Mouse (Mus musculus) megakaryocyte-erythroid progenitor cell, adult 5-6 weeks (primary cell): ENCODE data around the gene Vmn2r24. TPM values are rescaled to one million over a fixed set of nuclear protein-coding genes. Genes with fewer than 3 reads are reported as not detected.
"Not testable (repeated sequence)": the region's sequence is repeated elsewhere in the genome, so short reads cannot be mapped to it uniquely, and the experiment has no call there.

ENCODE experiments used
- ATAC-seq: replicated peaks from 2 replicates; pipeline ENCODE4 v1.8.0; 2016; ENCODE audit warnings: mild to moderate bottlenecking, inconsistent platforms; ENCODE audit not compliant: severe bottlenecking, poor library complexity, low FRiP score, low TSS enrichment
- total RNA-seq, 2 experiments: library from RNA; stranded (forward) in 1 of 2; stranded (reverse) in 1 of 2; fragments of 200-1000, 215-1000 nt in 1 of 2; fragments of >200 nt in 1 of 2; fragmentation: Nextera tagmentation in 1 of 2; gene quantifications; 2 replicates each; pipeline ENCODE4 v1.2.3; 2014 to 2017

Gene Vmn2r24
- total RNA-seq (2014; fragmentation: Nextera tagmentation) (not detected in 2 replicates), total RNA-seq (2017) (not detected in 2 replicates)

DNA sequence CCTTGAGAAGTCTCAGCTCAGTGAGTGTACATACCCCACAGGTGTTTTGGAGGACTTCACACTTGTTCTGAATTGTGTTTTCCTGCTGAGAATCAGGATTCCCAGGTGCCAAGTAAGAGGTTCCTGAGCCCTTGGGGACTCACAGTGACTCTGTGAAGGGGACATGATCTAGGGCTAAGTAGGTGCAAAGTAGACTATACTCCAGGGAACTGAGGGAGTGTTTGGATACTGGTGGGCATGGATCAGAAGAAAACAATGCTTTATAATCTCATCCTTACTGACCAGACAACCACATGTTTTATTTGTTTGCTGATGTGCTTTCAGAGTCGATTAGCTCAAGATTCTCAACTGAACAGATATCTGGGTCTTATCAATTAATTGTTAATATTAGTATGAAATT lies at the start of gene Vmn2r24:
Vmn2r24 (plus strand) TSS at position 301 of the 400 bp plus-strand sequence.
- no peak for ATAC-seq

DNA sequence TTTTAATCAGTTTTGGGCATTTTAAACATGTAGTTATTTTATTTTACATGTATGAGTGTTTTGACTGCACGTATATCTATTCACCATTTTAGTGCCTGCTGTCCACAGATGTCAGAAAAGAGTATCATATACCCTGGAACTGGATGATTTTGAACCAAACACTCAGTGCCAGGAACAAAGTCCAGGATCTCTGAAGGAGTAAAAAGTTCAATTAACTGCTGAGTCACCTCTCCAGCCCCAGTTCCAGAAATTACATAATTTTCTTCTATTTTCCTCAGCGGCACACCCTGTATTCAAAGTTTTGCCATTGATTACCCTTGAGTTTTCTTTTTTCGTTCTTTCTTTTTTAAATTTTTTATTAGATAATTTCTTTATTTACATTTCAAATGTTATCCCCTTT lies 8.6 kb upstream of the Vmn2r24 start:
- no peak for ATAC-seq

DNA sequence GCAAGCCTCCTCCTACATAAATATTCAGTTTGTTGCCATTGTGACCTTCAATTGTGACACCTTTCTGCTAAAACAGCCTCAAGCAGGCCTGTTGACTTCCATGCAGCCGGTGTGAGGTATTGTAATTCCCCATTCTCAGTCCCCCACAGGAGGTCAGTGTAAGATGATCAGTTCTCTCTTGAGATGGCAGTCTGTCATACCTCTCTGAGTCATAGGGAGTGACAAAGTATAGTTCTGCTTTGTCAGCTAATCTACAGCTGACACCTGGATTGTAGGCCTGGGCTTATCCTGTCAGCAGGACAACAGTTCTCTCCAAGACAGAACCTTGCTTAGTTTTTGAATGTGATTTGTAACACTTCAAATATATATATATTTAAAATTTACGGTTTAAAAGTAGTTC lies 6.2 kb downstream of the Vmn2r24 start:
- no peak for ATAC-seq

DNA sequence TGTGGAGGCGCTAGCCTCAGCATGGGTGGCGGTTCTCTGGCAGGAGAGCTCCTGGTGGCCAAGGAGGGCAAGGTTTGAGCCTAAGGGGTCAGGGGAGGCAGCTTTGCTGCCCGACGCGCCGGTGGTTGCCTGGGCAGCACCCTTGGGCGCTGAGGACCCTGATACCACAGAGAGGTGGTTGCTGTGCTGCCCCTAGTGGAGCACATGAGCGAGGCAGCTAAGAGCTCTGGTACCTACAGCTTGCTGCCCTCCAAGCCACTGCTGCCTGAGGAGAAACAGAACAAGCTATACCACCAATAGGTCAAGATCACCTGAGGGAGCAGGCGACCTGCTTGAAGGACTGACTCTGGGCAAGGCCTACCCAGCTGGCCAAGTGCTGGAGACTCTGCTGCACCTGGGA lies 15.1 kb downstream of the Vmn2r24 start:
- ATAC-seq, result 0 out of 2 replicates have a peak, but pooled peaks have one; percentile 44

DNA sequence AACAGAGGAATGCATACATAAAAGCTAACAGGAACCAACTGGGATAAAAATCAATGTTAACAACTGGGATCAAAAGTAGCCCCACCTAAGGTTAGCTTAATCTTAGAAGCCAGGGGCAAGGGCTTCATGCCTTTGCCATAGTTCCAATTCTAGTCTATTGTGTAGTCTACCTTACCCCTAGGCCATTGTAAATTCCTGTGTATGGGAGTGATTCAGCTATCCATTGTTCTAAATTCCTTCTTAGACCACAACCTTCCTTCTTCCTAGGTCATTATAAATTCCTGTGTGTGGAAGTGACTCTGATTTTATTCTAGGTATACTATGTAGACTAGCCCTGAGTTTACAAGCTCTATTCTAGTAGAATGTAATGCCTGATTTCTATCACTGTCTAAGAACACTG lies 31.6 kb downstream of the Vmn2r24 start:
- ATAC-seq, result not testable (repeated sequence)

DNA sequence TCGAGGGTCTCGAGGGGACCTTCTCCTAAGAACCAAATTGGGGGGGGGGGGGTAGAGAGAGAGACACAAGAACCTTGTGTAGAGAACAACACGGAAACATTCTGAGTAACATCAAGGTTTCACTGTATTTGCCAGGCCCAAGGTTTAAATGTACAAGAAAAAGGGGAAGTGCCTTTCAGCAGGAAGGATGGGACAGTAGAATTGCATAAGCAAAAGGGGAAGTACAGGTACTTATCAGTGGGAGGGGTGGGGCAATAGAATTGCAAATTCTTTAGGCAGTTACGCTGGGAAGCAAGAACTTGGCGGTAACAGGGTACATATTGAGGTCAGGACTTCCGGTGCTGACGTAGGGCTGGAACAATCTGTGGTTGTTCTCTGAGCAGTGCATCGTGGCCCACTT lies 41.3 kb downstream of the Vmn2r24 start:
- ATAC-seq, result no peak

DNA sequence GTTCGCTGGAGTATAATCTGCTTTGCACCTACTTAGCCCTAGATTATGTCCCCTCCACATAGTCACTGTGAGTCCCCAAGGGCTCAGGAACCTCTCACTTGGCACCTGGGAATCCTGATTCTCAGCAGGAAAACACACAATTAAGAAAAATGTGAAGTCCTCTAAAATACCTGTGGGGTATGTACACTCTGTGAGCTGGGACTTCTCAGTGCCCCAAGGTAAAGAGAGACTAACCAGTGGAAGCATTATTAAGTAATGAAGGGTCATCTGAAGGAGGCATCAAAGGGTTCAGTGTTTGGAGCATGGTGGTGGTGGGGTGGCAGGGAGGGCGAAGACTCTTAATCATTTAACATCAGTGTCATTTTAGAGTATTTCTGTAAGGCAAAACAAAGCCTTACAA lies 74.7 kb downstream of the Vmn2r24 start, which contains the start of gene Vmn2r25:
Vmn2r25 (minus strand) TSS at position 101 of the 400 bp plus-strand sequence.
- not testable (repeated sequence) for ATAC-seq

Other genes starting within 250 kb of the Vmn2r24 start
- not detected in 2 replicates for gene Vmn2r21, start 245.5 kb upstream of the Vmn2r24 start, total RNA-seq (2014; fragmentation: Nextera tagmentation)
- gene Vmn2r21, start 245.5 kb upstream of the Vmn2r24 start, total RNA-seq (2017), result not detected in 2 replicates
- not detected in 2 replicates for gene Vmn2r22, start 128.2 kb upstream of the Vmn2r24 start, total RNA-seq (2014; fragmentation: Nextera tagmentation)
- gene Vmn2r22, start 128.2 kb upstream of the Vmn2r24 start, total RNA-seq (2017), result not detected in 2 replicates
- gene Vmn2r23, start 76.2 kb upstream of the Vmn2r24 start, total RNA-seq (2014; fragmentation: Nextera tagmentation), result not detected in 2 replicates
- not detected in 2 replicates for gene Vmn2r23, start 76.2 kb upstream of the Vmn2r24 start, total RNA-seq (2017)
- gene Vmn2r25, start 74.6 kb downstream of the Vmn2r24 start, total RNA-seq (2014; fragmentation: Nextera tagmentation), result not detected in 2 replicates
- not detected in 2 replicates for gene Vmn2r25, start 74.6 kb downstream of the Vmn2r24 start, total RNA-seq (2017)
- not detected in 2 replicates for gene Vmn2r26, start 245.7 kb downstream of the Vmn2r24 start, total RNA-seq (2014; fragmentation: Nextera tagmentation)
- not detected in 2 replicates for gene Vmn2r26, start 245.7 kb downstream of the Vmn2r24 start, total RNA-seq (2017)